Mouse (Mus musculus): ENCODE measurements around the gene Glipr2.

The Glipr2 gene

GRCm38 (mm10) chr4:44004623-44005409 is 47.6 kb downstream of the Glipr2 start:
- no peak for DNase-seq (ENCODE audit: low spot score)

DNA sequence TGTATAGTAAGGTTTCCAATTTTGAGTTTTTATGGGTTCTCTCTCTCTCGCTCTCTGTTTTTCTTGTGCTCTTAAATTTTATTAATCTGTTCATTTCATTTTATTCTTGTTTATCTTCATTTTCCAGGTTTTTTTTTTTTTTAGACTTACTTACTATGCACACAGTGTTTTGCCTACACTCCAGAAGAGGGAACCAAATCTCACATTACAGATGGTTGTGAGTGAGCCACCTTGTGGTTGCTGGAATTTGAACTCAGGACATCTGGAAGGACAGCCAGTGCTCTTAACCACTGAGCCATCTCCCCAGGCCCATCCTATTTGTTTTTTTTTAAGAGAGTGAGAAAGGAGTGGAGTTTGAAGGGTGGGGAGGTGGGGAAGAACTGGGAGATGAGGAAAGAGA is 53.0 kb downstream of the Glipr2 start:
- DNase-seq (ENCODE audit: low spot score): no peak

DNA sequence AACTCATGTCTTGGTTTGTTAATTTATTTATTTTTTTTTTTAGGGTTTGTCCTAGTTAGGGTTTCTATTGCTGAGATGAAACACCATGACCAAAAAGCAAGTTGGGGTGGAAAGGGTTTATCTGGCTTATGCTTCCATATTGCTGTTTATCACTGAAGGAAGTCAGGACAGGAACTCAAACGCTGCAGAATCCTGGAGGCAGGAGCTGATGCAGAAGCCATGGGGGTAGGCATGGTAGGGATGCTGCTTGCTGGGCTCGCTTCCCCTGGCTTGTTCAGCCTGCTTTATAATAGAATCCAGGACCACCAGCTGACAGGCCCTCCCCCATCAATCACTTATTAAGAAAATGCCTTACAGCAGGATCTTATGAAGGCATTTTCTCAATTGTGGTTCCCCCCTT is 53.7 kb downstream of the Glipr2 start:
- DNase-seq (ENCODE audit: low spot score): no peak

DNA sequence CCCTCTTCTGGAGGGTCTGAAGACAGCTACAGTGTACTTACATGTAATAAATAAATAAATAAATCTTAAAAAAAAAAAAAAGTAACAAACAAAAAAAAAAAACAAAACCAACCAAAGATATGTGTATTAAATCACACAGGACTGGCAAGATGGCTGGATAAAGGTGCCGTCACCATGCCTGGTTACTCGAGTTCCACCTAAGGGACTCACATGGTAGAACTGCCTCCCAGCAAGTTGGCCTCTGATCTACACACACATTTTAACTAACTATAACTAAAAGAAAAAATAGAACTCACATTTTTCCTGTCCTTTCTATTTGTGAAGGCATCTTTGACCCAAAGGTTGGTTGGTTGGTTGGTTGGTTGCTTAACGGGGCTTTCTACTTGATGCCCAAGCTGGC is 54.6 kb downstream of the Glipr2 start:
- DNase-seq (ENCODE audit: low spot score): no peak

DNA sequence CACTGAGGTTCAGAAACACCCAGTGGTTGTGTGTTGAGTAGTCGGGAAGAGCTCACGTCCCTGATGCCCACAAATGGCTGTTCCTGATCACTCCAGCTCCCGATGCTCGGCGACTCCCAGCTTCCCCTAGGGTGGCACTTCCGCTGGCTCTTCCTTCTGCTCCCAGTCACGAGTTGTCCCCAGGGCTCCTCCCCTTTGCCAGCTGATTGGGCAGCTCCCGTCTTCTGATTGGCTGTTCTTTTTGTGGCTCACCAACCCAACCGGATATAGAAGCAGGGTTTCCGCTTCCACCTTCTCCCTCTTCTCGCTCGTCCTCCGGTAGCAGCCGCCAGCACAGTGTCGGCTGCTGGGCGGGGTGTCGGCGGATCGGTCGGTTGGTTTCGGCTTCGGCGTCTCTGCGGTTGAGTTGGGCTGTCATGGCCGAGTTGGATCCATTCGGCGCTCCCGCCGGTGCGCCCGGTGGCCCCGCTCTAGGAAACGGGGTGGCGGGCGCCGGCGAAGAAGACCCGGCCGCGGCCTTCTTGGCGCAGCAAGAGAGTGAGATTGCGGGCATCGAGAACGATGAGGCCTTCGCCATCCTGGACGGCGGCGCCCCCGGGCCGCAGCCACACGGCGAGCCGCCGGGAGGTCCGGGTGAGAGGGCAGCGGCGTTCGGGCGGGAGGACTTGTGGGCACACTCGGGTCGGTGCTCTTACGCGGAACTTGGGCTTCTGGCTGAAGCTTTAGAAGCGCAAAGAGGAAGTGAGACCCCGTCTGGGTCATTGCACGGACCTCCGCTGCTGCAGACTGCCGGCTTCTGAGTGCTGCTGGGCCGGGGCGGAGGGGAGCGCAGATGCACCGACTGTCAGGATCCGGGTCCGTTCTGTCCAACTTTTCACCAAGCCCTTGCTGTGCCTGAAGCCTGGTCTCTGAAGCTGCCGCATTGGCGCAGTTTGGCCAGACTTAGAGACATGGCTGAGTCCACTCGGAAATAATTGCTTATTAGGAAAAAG is 55.5 kb downstream of the Glipr2 start:
- peak; percentile 79 for DNase-seq (ENCODE audit: low spot score)

GRCm38 (mm10) chr4:44013391-44014070 is 56.3 kb downstream of the Glipr2 start:
- DNase-seq (ENCODE audit: low spot score): no peak

DNA sequence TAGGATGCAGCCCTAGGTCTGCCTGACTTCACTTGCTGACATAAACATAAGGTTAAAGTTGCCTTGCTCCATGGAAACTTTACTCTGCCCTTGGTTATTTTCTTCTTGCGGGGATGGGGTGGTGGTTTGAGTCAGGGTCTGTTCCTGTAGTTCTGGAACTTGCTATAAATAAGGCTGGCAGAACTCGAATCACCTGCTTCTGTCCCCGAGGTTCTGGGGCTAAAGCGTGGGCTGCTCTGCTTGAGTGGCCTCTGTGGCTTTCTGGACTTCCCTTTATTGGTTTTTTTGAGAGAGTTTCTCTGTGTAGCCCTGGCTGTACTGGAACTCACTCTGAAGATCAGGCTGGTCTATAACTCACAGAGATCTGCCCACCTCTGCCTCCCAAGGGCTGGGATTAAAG is 58.9 kb downstream of the Glipr2 start:
- no peak for DNase-seq (ENCODE audit: low spot score)

- no peak for DNase-seq (ENCODE audit: low spot score)
These were observed 59.6 kb downstream of the Glipr2 start for GRCm38 (mm10) chr4:44016791-44017190.

DNA sequence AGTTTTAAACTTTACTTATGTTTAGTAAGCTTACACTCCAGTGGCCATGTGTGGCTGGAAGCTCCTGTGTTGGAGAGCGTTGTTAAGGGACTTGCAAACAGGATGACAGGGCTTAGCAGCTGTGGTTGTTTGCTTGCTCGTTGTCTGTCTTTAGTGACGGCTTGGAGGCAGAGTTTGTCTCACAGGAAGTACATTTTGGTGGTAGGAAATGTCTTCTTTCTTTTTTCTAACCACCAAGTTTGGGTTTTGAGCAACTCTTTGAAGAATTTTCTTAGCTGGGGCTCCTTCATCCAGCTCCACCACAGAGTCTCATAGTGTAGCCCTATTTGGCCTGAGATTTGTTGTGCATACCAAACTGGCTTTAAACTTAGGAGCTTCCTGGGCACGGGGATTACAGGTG is 65.1 kb downstream of the Glipr2 start:
- no peak for DNase-seq (ENCODE audit: low spot score)

DNA sequence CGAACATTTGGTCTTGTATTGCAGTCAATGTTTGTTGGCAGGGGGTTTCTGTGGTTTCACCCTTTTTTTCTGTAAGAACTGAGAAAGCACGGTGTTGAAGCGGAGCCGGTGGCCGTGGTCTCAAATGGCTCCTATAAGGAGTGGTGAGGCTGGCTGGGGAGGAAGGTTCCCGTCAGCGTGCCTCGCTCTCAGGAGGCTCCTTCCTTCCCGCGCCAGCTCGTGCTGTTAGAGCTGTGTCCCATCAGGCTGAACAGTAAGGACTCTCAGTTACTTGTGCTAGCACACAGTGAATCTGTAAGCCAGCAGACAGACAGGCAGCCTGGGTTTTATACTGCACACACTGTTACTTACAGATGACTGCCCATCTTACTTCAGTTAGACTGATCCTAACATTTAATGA is 65.6 kb downstream of the Glipr2 start:
- no peak for DNase-seq (ENCODE audit: low spot score)

GRCm38 (mm10) chr4:44023681-44024080 is 66.5 kb downstream of the Glipr2 start:
- DNase-seq (ENCODE audit: low spot score): no peak

GRCm38 (mm10) chr4:44024241-44024640 is 67.0 kb downstream of the Glipr2 start:
- no peak for DNase-seq (ENCODE audit: low spot score)

DNA sequence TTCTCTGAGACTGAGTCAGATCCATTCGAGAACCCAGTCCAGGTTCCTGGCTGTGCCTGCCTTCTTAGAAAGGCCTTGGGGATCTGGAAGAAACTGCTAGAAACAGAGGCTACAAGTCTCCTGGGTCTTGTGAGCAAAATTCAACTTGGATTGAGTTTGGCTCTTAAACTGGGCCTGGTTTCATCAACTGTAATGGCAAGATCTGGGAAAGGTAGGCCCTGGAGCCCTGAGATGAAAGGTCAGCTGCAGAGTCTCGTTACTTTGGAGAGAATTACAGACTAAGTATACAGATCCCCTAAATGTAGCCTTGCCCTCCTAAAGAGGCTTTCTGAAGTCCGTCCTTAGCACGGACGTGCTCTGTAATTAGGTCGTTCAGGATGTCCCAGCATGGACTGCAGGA is 68.4 kb downstream of the Glipr2 start:
- no peak for DNase-seq (ENCODE audit: low spot score)

Data from urinary bladder, postnatal 25 days (tissue).